Mouse (Mus musculus) limb, embryonic 11.5 days (tissue): ENCODE measurements around the gene Col4a3. TPM values are rescaled to one million over a fixed set of nuclear protein-coding genes. Genes with fewer than 3 reads are reported as not detected.

Experiments
- ATAC-seq: fragments of 200-750 bp; cut with Nextera tagmentation; 2 replicates; pipeline ENCODE4 v1.8.0; 2017; ENCODE audit warnings: low read depth; ENCODE audit not compliant: insufficient number of reproducible peaks, low FRiP score, low TSS enrichment
- DNase-seq: peaks from one replicate; pipeline ENCODE4 v3.0.0-alpha.2; 2015; ENCODE audit warnings: low spot score
- H3K27ac ChIP-seq: fragments of 300-500 bp; sonication (generic); replicated peaks from 2 replicates; pipeline ENCODE4 v1.5.1; 2014; ENCODE audit warnings: low read depth, mild to moderate bottlenecking, low read length
- H3K27me3 ChIP-seq: fragments of 300-500 bp; sonication (generic); 2 replicates; pipeline ENCODE4 v1.6.1; 2014; ENCODE audit warnings: mild to moderate bottlenecking, low read length, mixed read lengths; ENCODE audit not compliant: control insufficient read depth, insufficient read depth
- H3K36me3 ChIP-seq: fragments of 300-500 bp; sonication (generic); 2 replicates; pipeline ENCODE4 v1.6.1; 2014; ENCODE audit warnings: mild to moderate bottlenecking, low read length, moderate library complexity, mixed read lengths; ENCODE audit not compliant: control insufficient read depth, insufficient read depth
- H3K4me1 ChIP-seq: fragments of 300-500 bp; sonication (generic); 2 replicates; pipeline ENCODE4 v1.6.1; 2014; ENCODE audit warnings: low read length, mixed read lengths; ENCODE audit not compliant: control insufficient read depth, insufficient read depth
- H3K4me2 ChIP-seq: fragments of 300-500 bp; sonication (generic); 2 replicates; pipeline ENCODE4 v1.6.1; 2014; ENCODE audit warnings: low read depth, mild to moderate bottlenecking, moderate library complexity; ENCODE audit not compliant: severe bottlenecking
- H3K4me3 ChIP-seq: fragments of 300-500 bp; sonication (generic); 2 replicates; pipeline ENCODE4 v1.5.1; 2014; ENCODE audit warnings: low read depth, low read length
- H3K9ac ChIP-seq: fragments of 300-500 bp; sonication (generic); 2 replicates; pipeline ENCODE4 v1.6.1; 2014; ENCODE audit warnings: mild to moderate bottlenecking, low read length
- H3K9me3 ChIP-seq: fragments of 300-500 bp; sonication (generic); 2 replicates; pipeline ENCODE4 v1.6.1; 2016; ENCODE audit warnings: low read length; ENCODE audit not compliant: control insufficient read depth
- WGBS: fragments of 180-500 bp; shearing (Covaris S2); extraction: QIAGEN DNeasy Blood & Tissue Kit; methylation state at CpG from one replicate; pipeline ENCODE4 v1.1.7; 2014; 5-methylcytosine and 5-hydroxymethylcytosine counted together
- polyA plus RNA-seq: library from polyadenylated mRNA; unstranded; fragments of >200 nt; fragmentation: Nextera tagmentation; extraction: Ambion mirVana; gene quantifications from 2 replicates; pipeline ENCODE4 v1.2.1, GENCODE M21; 2014

The Col4a3 gene
- polyA plus RNA-seq, 1 experiment from 2014 or later, result 0.03 TPM

DNA sequence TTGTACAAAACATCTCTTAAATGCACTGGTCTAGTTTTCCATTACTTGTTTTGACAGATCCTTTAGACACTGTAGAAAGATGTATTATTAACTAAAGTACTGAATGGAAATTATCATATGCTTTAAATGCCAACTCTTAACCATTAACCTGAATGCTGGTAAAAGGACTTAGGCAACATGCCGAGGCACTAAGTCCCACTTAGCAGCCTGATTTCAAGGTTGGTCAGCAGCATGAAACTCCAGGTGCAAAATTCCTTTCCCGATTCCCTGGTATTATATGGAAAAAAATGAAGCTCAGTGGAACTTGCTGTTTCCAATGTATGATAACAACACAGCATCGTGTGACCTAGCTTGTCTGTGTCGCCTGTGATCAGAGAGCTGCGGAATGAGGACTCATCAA lies 31.9 kb downstream of the Col4a3 start:
- 83% methylated on average over 5 of the region's 5 CpGs for WGBS
- H3K36me3 ChIP-seq, result no peaks in the 10 kb centered on the region
- H3K9ac ChIP-seq, result no peak overlapping the region
- no peaks in the 10 kb centered on the region for H3K27me3 ChIP-seq
- no peak overlapping the region for H3K4me2 ChIP-seq
- ATAC-seq, result no peak
- no peak overlapping the region for H3K4me3 ChIP-seq
- DNase-seq, result no peak
- no peak overlapping the region for H3K27ac ChIP-seq
- no peaks in the 10 kb centered on the region for H3K4me1 ChIP-seq
- H3K9me3 ChIP-seq, result no peaks in the 10 kb centered on the region

DNA sequence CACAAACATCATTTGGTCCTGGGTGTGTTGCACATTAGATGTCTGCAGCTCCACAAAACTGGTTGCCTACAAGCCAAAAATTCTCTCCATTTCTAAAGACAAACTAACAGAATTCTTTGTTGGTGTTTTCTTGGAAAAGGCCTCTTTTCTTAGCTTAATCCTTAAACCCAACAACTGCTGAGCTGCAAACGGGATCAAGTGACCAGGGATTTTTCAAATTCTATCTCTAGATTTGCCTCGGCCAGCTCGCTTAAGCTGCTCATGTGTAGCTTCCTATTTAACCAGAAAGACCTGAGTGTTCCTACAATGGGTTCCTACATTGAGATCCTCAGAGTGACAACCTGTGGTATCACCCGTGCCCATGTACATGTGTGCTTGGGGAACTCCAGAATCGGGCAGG lies 33.3 kb downstream of the Col4a3 start:
- no peak for DNase-seq
- no peak overlapping the region for H3K27ac ChIP-seq
- no peak overlapping the region for H3K4me3 ChIP-seq
- no peaks in the 10 kb centered on the region for H3K9me3 ChIP-seq
- no peak overlapping the region for H3K9ac ChIP-seq
- no peaks in the 10 kb centered on the region for H3K4me1 ChIP-seq
- 91% methylated on average over 5 of the region's 5 CpGs for WGBS
- no peak for ATAC-seq
- H3K4me2 ChIP-seq, result no peak overlapping the region
- H3K27me3 ChIP-seq, result no peaks in the 10 kb centered on the region
- no peaks in the 10 kb centered on the region for H3K36me3 ChIP-seq

DNA sequence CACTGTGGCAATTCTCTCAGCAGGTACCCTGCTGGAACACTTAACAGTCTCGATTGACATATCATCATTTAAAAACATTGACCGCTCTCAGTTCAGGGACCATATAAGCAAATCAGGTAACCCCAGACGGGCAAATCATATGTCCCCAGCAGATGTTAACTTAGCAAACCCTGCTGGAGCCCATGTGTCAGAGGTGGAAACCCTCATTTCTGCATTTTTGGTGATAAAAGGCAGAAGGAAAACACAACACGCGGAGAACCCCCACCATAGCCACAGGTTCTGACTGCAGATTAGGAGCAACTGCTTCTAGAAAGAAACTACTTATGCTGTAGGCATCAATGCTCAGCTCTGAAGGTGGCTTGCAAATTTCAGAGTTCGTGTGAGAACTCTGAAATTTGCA lies 38.2 kb downstream of the Col4a3 start:
- no peaks in the 10 kb centered on the region for H3K27me3 ChIP-seq
- DNase-seq, result no peak
- no peak overlapping the region for H3K4me3 ChIP-seq
- H3K36me3 ChIP-seq, result no peaks in the 10 kb centered on the region
- no peak overlapping the region for H3K9ac ChIP-seq
- no peak for ATAC-seq
- H3K4me1 ChIP-seq, result no peaks in the 10 kb centered on the region
- H3K4me2 ChIP-seq, result no peak overlapping the region
- H3K27ac ChIP-seq, result no peak overlapping the region
- 78% methylated on average over 6 of the region's 6 CpGs for WGBS
- no peaks in the 10 kb centered on the region for H3K9me3 ChIP-seq

GRCm38 (mm10) chr1:82625474-82625873 lies 38.8 kb downstream of the Col4a3 start:
- DNase-seq, result no peak
- no peak overlapping the region for H3K4me2 ChIP-seq
- ATAC-seq, result no peak
- H3K36me3 ChIP-seq, result no peaks in the 10 kb centered on the region
- H3K9me3 ChIP-seq, result no peaks in the 10 kb centered on the region
- H3K27me3 ChIP-seq, result no peaks in the 10 kb centered on the region
- no peak overlapping the region for H3K27ac ChIP-seq
- no peaks in the 10 kb centered on the region for H3K4me1 ChIP-seq
- no peak overlapping the region for H3K4me3 ChIP-seq
- no peak overlapping the region for H3K9ac ChIP-seq
- 90% methylated on average over 2 of the region's 2 CpGs for WGBS

DNA sequence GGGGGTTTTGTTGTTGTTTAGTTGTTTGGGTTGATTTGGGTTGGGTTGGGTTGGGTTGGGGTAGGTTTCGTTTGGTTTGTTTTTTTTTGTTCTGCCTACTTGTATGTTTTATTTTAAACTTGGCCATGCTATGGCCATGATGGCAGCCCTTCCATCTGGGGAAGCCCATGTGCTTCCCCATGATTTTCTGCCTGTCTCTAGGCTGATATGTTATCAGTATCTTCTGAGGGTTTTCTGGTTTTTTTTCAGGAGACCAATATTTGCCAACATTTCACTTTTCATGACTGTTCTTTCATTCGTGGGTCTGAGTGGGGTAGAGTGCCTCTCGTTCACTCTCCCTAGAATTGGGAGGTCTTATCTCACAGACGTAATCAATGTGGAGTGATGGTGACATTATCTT lies 40.9 kb downstream of the Col4a3 start:
- Histone ChIP-seq H3K27me3 (no peaks in the 10 kb centered on the region), H3K9ac (no peak overlapping the region), H3K4me3 (no peak overlapping the region), H3K27ac (no peak overlapping the region), H3K9me3 (no peaks in the 10 kb centered on the region), H3K36me3 (no peaks in the 10 kb centered on the region), H3K4me2 (no peak overlapping the region), H3K4me1 (no peaks in the 10 kb centered on the region)
- ATAC-seq, result no peak
- no peak for DNase-seq
- 85% methylated on average over 4 of the region's 4 CpGs for WGBS

GRCm38 (mm10) chr1:82629495-82629894 lies 42.8 kb downstream of the Col4a3 start:
- H3K4me2 ChIP-seq, result no peak overlapping the region
- no peaks in the 10 kb centered on the region for H3K9me3 ChIP-seq
- H3K4me3 ChIP-seq, result no peak overlapping the region
- no peaks in the 10 kb centered on the region for H3K36me3 ChIP-seq
- ATAC-seq (no peak), DNase-seq (no peak)
- 88% methylated on average over 5 of the region's 5 CpGs for WGBS
- H3K9ac ChIP-seq, result no peak overlapping the region
- no peak overlapping the region for H3K27ac ChIP-seq
- H3K4me1 ChIP-seq, result no peaks in the 10 kb centered on the region
- H3K27me3 ChIP-seq, result no peaks in the 10 kb centered on the region

- Histone ChIP-seq H3K9me3 (no peaks in the 10 kb centered on the region), H3K9ac (no peak overlapping the region), H3K27ac (no peak overlapping the region), H3K27me3 (no peaks in the 10 kb centered on the region), H3K4me2 (no peak overlapping the region), H3K4me1 (no peaks in the 10 kb centered on the region), H3K36me3 (no peaks in the 10 kb centered on the region), H3K4me3 (no peak overlapping the region)
- 73% methylated on average over 6 of the region's 6 CpGs for WGBS
- DNase-seq, result no peak
- ATAC-seq, result no peak
Measured at GRCm38 (mm10) chr1:82631169-82631792, 44.6 kb downstream of the Col4a3 start.

DNA sequence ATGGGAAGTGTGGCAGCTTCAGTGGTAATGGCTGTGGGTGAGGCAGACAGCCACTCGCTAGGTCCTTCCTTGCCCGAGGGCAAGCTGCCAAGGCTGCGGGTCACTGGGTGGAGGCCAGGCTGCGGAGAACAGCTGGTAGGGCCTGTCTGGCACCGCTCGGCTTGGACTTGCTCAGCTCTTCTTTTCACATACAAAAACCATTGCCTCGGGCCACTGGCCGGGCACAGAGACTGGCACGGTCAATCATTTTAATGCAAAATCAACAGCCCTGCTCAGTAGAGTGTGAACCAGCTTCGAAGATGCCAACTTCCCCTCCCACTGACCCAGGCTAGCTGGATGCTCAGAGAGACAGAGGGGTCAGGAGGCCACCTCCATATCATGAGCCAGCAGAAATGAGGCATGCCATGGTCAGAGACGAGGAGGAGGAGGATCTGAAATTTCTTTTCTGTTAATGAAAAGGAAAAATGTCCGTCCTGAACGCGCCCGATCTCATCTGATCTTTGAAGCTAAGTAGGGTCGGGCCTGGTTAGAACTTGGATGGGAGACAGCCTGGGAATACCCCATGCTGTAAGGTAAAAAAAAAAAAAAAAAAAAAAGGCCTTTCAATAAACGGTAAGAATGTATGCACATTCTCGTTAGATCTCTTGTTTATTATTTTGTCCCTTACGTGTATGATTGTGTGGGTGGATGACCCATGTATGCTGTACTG lies 48.0 kb downstream of the Col4a3 start:
- H3K4me2 ChIP-seq, result no peak overlapping the region
- no peak overlapping the region for H3K4me3 ChIP-seq
- no peaks in the 10 kb centered on the region for H3K9me3 ChIP-seq
- DNase-seq, result no peak
- no peak overlapping the region for H3K9ac ChIP-seq
- no peaks in the 10 kb centered on the region for H3K4me1 ChIP-seq
- H3K36me3 ChIP-seq, result no peaks in the 10 kb centered on the region
- ATAC-seq, result no peak
- 94% methylated on average over 19 of the region's 19 CpGs for WGBS
- H3K27ac ChIP-seq, result no peak overlapping the region
- H3K27me3 ChIP-seq, result no peaks in the 10 kb centered on the region

- Histone ChIP-seq H3K9me3 (no peaks in the 10 kb centered on the region), H3K4me1 (no peaks in the 10 kb centered on the region), H3K9ac (no peak overlapping the region), H3K36me3 (no peaks in the 10 kb centered on the region), H3K27me3 (no peaks in the 10 kb centered on the region), H3K4me2 (no peak overlapping the region), H3K27ac (no peak overlapping the region), H3K4me3 (no peak overlapping the region)
- DNase-seq, result no peak
- no peak for ATAC-seq
- 90% methylated on average over 9 of the region's 9 CpGs for WGBS
Measured at GRCm38 (mm10) chr1:82635254-82635620, 48.5 kb downstream of the Col4a3 start.
